Mouse (Mus musculus) adrenal gland, adult 8-10 months (tissue): ENCODE results near the gene Gm49396. TPM values are rescaled to one million over a fixed set of nuclear protein-coding genes. Genes with fewer than 3 reads are reported as not detected.
A peak's percentile ranks its signal among the peaks of the same experiment; 100 is the strongest.

Source experiments
- DNase-seq: peaks from one replicate; pipeline ENCODE4 v3.0.0; 2022
- total RNA-seq, 4 experiments: library from RNA; stranded (reverse); gene quantifications; 2 replicates each; pipeline ENCODE4 v1.2.4; 2022

Gm49396 gene
- total RNA-seq, 4 experiments from 2014 or later = 2.9 to 11.3 (median 7.4) TPM

GRCm38 (mm10) chr7:30553021-30553589 lies 10.0 kb upstream of the Gm49396 start:
- peak; percentile 71 for DNase-seq

GRCm38 (mm10) chr7:30553810-30554584 lies 9.1 kb upstream of the Gm49396 start:
- no peak for DNase-seq

GRCm38 (mm10) chr7:30556894-30557536 lies 6.1 kb upstream of the Gm49396 start:
- DNase-seq = no peak

GRCm38 (mm10) chr7:30557901-30558514 lies 5.1 kb upstream of the Gm49396 start:
- DNase-seq = no peak

GRCm38 (mm10) chr7:30558656-30559442 lies 4.3 kb upstream of the Gm49396 start:
- DNase-seq = no peak

GRCm38 (mm10) chr7:30559443-30559954 lies 3.6 kb upstream of the Gm49396 start, which contains the start of gene Lin37:
Gene Lin37 (minus strand): TSS chr7:30559838.
- DNase-seq = peak; percentile 99

- DNase-seq = no peak
Measured at GRCm38 (mm10) chr7:30560296-30560695, 2.8 kb upstream of the Gm49396 start.

GRCm38 (mm10) chr7:30562526-30563116 lies 523 bp upstream of the Gm49396 start:
- no peak for DNase-seq

- DNase-seq = no peak
Measured at GRCm38 (mm10) chr7:30563906-30564280, 749 bp downstream of the Gm49396 start.

- no peak for DNase-seq
Measured at GRCm38 (mm10) chr7:30564970-30565571, 1.9 kb downstream of the Gm49396 start, which contains the start of gene Igflr1. Gene Igflr1 (plus strand): TSS chr7:30565427.

GRCm38 (mm10) chr7:30566033-30566432 lies 2.9 kb downstream of the Gm49396 start:
- DNase-seq = no peak

GRCm38 (mm10) chr7:30567555-30567954 lies 4.4 kb downstream of the Gm49396 start:
- DNase-seq = no peak

- no peak for DNase-seq
Measured at GRCm38 (mm10) chr7:30572389-30572788, 9.2 kb downstream of the Gm49396 start.

- no peak for DNase-seq
Measured at GRCm38 (mm10) chr7:30572969-30573368, 9.8 kb downstream of the Gm49396 start.

GRCm38 (mm10) chr7:30579950-30580349 lies 16.8 kb downstream of the Gm49396 start:
- DNase-seq = no peak

GRCm38 (mm10) chr7:30581547-30581946 lies 18.4 kb downstream of the Gm49396 start:
- peak; percentile 11 for DNase-seq

GRCm38 (mm10) chr7:30584339-30584738 lies 21.2 kb downstream of the Gm49396 start:
- DNase-seq = peak; percentile 21

- DNase-seq = no peak
Measured at GRCm38 (mm10) chr7:30585170-30585569, 22.0 kb downstream of the Gm49396 start.

GRCm38 (mm10) chr7:30586455-30587020 lies 23.4 kb downstream of the Gm49396 start:
- DNase-seq = no peak

- DNase-seq = no peak
Measured at GRCm38 (mm10) chr7:30587842-30588667, 24.9 kb downstream of the Gm49396 start.
